Mouse (Mus musculus) stomach, embryonic 14.5 days (tissue): ENCODE measurements around the gene Fam163b. TPM values are rescaled to one million over a fixed set of nuclear protein-coding genes. Genes with fewer than 3 reads are reported as not detected.

Experiments used
- ATAC-seq: fragments of 200-750 bp; cut with Nextera tagmentation; 2 replicates; pipeline ENCODE4 v1.8.0; 2017; ENCODE audit warnings: low read depth, moderate TSS enrichment; ENCODE audit not compliant: insufficient number of reproducible peaks, insufficient read depth, low FRiP score
- H3K27ac ChIP-seq: fragments of 300-500 bp; sonication (generic); 2 replicates; pipeline ENCODE4 v1.5.1; 2014; ENCODE audit warnings: mild to moderate bottlenecking, low read length, moderate library complexity, mixed read lengths
- H3K27me3 ChIP-seq: fragments of 300-500 bp; sonication (generic); 2 replicates; pipeline ENCODE4 v1.6.1; 2014; ENCODE audit warnings: low read length, control low read depth, mixed read lengths; ENCODE audit not compliant: control insufficient read depth, insufficient read depth
- H3K36me3 ChIP-seq: fragments of 300-500 bp; sonication (generic); 2 replicates; pipeline ENCODE4 v1.6.1; 2014; ENCODE audit warnings: mild to moderate bottlenecking, control low read depth, low read length, moderate library complexity, mixed read lengths; ENCODE audit not compliant: control insufficient read depth, insufficient read depth
- H3K4me1 ChIP-seq: fragments of 300-500 bp; sonication (generic); 2 replicates; pipeline ENCODE4 v1.6.1; 2014; ENCODE audit warnings: low read length, control low read depth, mixed read lengths; ENCODE audit not compliant: control insufficient read depth, insufficient read depth
- H3K4me2 ChIP-seq: fragments of 300-500 bp; sonication (generic); replicated peaks from 2 replicates; pipeline ENCODE4 v1.6.1; 2014; ENCODE audit warnings: low read depth, low read length, control low read depth
- H3K4me3 ChIP-seq: fragments of 300-500 bp; sonication (generic); 2 replicates; pipeline ENCODE4 v1.5.1; 2014; ENCODE audit warnings: low read depth, low read length, control low read depth
- H3K9ac ChIP-seq: fragments of 300-500 bp; sonication (generic); replicated peaks from 2 replicates; pipeline ENCODE4 v1.6.1; 2014; ENCODE audit warnings: low read depth, mild to moderate bottlenecking, control low read depth, low read length, moderate library complexity, mixed read lengths
- H3K9me3 ChIP-seq: fragments of 300-500 bp; sonication (generic); 2 replicates; pipeline ENCODE4 v1.6.1; 2016; ENCODE audit warnings: low read depth, low read length, control low read depth; ENCODE audit not compliant: control insufficient read depth
- WGBS: fragments of 180-500 bp; shearing (Covaris S2); extraction: QIAGEN DNeasy Blood & Tissue Kit; methylation state at CpG from one replicate; pipeline ENCODE4 v1.1.7; 2014; 5-methylcytosine and 5-hydroxymethylcytosine counted together
- polyA plus RNA-seq: library from polyadenylated mRNA; unstranded; fragments of >200 nt; fragmentation: Nextera tagmentation; extraction: Ambion mirVana; gene quantifications from 2 replicates; pipeline ENCODE4 v1.2.1, GENCODE M21; 2014

Gene Fam163b
- polyA plus RNA-seq, 1 experiment from 2014 or later: not detected

DNA sequence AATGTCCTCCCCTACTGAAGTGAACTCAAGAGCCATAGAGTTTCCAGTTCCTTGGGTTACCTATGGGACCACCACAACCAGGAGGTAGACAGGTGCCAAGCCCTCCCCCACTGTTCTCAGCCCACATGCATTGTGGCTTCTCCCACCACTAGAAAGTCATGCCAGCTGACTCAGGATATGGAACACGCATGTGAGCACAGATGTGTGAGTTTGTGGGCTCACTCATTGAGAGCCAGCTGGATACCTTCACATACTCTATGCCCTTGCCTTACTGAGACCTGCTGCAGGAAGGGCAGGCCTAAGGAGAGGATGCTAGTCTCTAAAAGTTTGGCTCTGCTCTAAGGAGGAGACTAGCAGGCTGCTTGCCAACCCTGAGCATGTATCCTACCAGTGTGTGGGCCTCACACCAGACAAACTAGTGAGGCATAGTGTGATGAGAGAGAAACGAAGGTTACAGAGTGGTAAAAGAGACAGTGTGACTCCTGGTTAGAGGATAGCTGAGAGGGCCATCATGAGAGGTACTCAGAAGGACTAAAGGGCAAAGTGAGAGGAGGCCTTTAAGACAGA is 72.0 kb downstream of the Fam163b start:
- ATAC-seq: no peak
- no peak overlapping the region for H3K4me3 ChIP-seq
- H3K9ac ChIP-seq: no peak overlapping the region
- H3K27me3 ChIP-seq: no peaks in the 10 kb centered on the region
- no peak overlapping the region for H3K4me2 ChIP-seq
- no peak overlapping the region for H3K27ac ChIP-seq
- peaks cover 19% of the 10 kb centered on the region for H3K4me1 ChIP-seq
- H3K9me3 ChIP-seq: no peaks in the 10 kb centered on the region
- WGBS: 88% methylated on average over 2 of the region's 2 CpGs
- no peaks in the 10 kb centered on the region for H3K36me3 ChIP-seq

DNA sequence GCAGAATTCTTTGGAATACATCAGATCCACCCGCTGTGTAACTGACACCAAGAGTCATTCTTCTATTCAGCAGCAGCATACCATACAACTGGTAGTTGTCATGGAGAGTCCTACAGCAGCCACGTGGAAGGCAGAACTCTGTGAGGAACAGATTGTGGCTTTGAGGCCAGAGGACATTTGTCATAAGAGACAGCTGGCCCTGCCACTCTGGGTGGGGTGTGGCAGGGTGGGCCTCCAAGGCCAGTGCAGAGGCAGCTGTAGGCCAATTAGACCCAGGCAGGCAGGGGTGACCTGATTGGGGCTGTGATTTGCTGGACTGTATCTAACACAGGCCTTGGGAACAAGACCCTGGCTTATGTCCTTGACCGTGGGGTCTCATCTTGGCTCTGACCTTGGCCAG is 72.6 kb downstream of the Fam163b start:
- H3K27me3 ChIP-seq: no peaks in the 10 kb centered on the region
- WGBS: 49% methylated on average over 3 of the region's 3 CpGs
- H3K36me3 ChIP-seq: no peaks in the 10 kb centered on the region
- H3K4me3 ChIP-seq: no peak overlapping the region
- no peak overlapping the region for H3K9ac ChIP-seq
- no peak for ATAC-seq
- peaks cover 17% of the 10 kb centered on the region; the same call in 1 of the 2 replicates for H3K4me1 ChIP-seq
- H3K9me3 ChIP-seq: no peaks in the 10 kb centered on the region
- no peak overlapping the region for H3K27ac ChIP-seq
- H3K4me2 ChIP-seq: no peak overlapping the region

DNA sequence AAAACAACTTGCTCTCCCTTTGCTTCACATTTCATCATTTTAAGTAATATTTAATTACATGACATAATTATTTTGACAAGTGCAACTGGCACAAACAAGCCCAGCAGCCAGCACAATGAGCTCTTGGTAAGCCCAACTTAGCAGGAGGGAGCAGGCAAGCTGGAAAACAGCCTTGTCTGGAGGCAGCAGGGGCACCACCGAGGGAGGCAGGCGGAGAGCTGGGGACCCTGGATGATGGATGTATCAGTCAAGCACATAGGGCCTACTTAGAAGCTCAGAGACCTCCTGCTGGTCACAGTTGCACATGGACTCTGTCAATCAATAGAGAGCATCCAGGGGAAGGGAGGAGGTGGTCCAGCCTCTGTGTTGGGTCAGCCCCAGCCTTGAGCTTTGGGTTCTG is 74.3 kb downstream of the Fam163b start:
- 26% methylated on average over 2 of the region's 2 CpGs for WGBS
- Histone ChIP-seq H3K9me3 (no peaks in the 10 kb centered on the region), H3K27ac (no peak overlapping the region), H3K36me3 (no peaks in the 10 kb centered on the region), H3K4me3 (no peak overlapping the region), H3K4me1 (peaks cover 17% of the 10 kb centered on the region; the same call in 1 of the 2 replicates), H3K27me3 (no peaks in the 10 kb centered on the region), H3K9ac (no peak overlapping the region), H3K4me2 (no peak overlapping the region)
- no peak for ATAC-seq

DNA sequence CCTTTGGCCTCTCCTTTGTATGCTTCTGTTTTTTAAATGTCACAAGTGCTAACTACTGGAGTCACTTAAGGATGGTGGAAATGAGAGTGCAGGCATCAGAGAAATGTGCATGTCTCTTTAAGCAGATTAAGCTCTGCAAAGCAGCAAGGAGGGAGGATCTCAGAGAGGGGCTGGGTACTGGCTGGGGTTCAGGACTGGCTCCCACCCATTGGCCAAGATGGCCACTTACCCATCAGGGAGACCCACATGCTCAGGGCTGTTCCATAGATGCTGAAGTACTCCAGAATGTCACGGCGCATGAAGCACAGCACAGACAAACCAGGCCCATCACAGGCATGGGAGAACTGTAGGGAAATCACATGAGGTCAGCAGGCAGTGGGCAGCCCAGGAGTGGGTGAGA is 75.2 kb downstream of the Fam163b start:
- Histone ChIP-seq H3K9ac (no peak overlapping the region), H3K4me2 (no peak overlapping the region), H3K9me3 (no peaks in the 10 kb centered on the region), H3K27me3 (no peaks in the 10 kb centered on the region), H3K4me3 (no peak overlapping the region), H3K4me1 (peaks cover 17% of the 10 kb centered on the region; the same call in 1 of the 2 replicates), H3K36me3 (no peaks in the 10 kb centered on the region), H3K27ac (no peak overlapping the region)
- ATAC-seq: no peak
- 80% methylated on average over 2 of the region's 2 CpGs for WGBS

Other genes with a start within 250 kb of the Fam163b start
- gene Surf6, start 239.6 kb downstream of the Fam163b start, polyA plus RNA-seq: 17.0 and 18.4 TPM in 2 replicates
- gene Med22, start 231.8 kb downstream of the Fam163b start, polyA plus RNA-seq: 30.3 and 31.1 TPM in 2 replicates
- 712 and 713 TPM in 2 replicates for gene Rpl7a, start 231.7 kb downstream of the Fam163b start, polyA plus RNA-seq
- gene Surf2, start 226.1 kb downstream of the Fam163b start, polyA plus RNA-seq: 33.2 and 36.8 TPM in 2 replicates
- 50.4 and 52.4 TPM in 2 replicates for gene Surf1, start 226.0 kb downstream of the Fam163b start, polyA plus RNA-seq
- gene Surf4, start 208.6 kb downstream of the Fam163b start, polyA plus RNA-seq: 199 and 218 TPM in 2 replicates
- 0.11 and 0.25 TPM in 2 replicates for gene Stkld1, start 208.4 kb downstream of the Fam163b start, polyA plus RNA-seq
- 45.2 and 45.3 TPM in 2 replicates for gene Rexo4, start 178.1 kb downstream of the Fam163b start, polyA plus RNA-seq
- 0.07 TPM in 1 of 2 replicates, not detected in the other for gene Adamts13, start 169.1 kb downstream of the Fam163b start, polyA plus RNA-seq
- 59.2 and 62.6 TPM in 2 replicates for gene Cacfd1, start 132.6 kb downstream of the Fam163b start, polyA plus RNA-seq
- 0.84 and 1.7 TPM in 2 replicates for gene Slc2a6, start 114.5 kb downstream of the Fam163b start, polyA plus RNA-seq
- gene Mymk, start 70.3 kb downstream of the Fam163b start, polyA plus RNA-seq: not detected in 2 replicates
- 2.1 and 3.2 TPM in 2 replicates for gene Adamtsl2, start 63.1 kb downstream of the Fam163b start, polyA plus RNA-seq
- gene Dbh, start 22.7 kb upstream of the Fam163b start, polyA plus RNA-seq: 0.43 and 1.1 TPM in 2 replicates
- gene Sardh, start 105.8 kb upstream of the Fam163b start, polyA plus RNA-seq: 11.9 and 12.2 TPM in 2 replicates